Mouse (Mus musculus): ENCODE data around the gene Timm22.

Timm22 gene

DNA sequence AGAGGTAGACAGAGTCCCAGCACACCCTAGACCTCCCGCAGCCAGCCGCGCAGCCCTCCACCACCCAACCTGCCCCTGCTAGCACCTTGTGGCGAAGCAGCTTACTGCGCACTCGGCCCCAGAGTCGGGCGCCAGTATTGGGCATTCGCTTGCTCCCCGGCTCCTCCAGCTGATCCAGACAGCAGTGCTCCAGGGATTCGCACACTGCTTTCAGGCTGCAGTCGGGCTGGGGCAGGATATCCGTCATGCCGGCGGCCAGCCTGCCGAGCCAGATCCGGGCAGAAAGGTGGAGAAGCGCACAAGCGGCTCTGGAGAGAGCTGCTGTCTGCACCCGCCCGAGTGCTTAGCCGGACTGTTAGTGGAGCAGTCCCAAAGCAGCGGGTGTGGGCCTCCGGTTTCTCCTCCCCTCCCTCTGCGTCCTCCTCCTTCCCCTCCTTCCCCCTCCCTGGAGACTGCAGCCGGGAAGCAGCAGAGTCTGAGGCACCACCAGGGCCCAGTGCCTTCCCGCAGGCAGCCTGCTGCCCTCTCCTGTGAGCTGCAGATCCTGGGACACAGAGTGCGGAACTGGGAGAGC, 30.2 kb downstream of the Timm22 start:
- DNase-seq: peak; percentile 50

DNA sequence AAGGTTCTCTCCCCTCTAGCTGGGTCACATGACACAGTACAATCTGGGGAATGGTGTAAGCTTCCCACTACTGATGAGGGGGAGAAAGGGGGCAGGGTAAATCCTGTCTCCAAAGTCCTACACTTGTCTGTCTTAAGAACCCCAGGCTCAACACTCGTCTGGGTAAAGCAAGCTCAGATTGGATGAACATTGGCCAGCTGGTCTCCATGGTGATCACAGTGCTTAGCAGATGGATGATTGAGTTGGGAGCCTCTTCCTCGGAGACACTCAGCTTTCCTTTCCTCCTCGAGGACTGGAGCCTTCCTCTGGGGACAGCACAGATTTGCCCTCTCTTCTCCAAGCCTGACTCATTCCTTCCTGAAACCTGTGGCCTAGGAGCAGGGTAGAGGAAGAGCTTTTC, 32.9 kb downstream of the Timm22 start:
- no peak for DNase-seq

DNA sequence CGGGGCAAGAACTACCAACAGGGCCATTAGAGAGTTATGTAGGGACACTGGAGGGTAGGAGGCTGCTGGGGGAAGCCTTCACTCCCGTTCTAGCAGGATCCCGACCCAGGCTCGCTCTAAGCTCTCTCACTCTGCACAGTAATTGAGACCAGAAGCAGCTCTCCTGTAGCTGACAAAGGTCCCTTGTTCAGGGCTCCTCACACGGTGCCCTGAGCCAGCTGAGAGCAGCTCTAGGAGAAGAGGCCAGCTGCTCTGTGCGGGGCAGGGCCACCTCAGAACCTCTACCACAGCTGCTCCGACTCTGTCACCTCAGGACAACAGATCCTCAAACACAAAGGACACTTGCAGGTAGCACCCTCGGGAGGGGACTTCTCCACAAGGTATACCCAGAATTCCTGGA, 38.7 kb downstream of the Timm22 start:
- DNase-seq: no peak

DNA sequence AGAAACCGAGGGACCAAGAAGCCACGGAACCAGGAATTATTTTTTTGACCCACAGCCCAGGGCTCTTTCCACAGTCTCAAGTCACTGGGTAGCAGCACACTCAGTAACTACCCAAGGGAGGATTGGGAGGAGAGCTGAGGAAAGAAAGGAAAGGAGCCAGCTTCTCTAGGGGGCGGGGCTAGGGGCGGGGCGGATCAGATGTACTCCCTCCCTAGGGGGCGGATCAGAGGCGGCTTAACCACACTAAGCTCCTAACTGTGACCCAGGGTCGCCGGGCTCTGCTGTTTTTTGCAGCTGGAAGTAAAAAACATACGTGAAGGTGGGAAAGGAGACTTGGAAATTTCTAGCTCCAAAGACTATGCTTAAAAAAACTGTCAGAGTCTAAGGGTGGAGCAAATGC, 39.5 kb downstream of the Timm22 start:
- peak; percentile 68 for DNase-seq

DNA sequence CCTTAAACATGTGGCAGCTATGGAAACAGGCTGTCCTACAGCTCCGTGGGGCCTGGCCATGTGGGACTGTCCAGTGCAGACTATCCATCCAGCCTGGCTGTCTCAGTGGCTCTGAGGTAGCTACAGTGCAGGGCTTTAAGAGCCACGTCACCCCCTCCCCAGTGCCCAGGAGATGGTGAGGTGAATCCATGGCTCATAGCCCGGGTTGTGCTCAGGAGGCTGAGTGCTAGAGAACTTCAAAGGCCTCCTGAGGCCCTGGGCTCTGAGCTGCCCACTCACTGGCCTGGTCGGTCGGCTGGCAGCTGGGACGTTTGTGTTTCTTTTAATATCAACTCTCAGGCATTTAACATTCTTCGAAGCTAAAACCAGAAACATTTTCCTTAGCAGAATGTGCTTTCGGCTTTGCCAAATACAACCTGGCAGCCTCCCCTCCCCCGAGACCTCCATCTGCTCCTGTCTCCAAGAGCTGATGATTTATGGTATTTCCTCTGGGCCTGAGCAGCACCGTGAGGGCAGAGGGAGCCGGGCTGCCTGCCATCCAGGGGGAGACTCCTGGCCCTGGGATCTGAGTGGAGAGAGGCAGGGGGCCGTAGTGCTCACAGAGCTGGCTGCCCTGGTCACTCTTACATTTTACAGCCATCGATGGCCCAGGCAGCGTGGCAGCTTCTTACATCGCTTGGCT, 42.9 kb downstream of the Timm22 start:
- peak; percentile 28 for DNase-seq

DNA sequence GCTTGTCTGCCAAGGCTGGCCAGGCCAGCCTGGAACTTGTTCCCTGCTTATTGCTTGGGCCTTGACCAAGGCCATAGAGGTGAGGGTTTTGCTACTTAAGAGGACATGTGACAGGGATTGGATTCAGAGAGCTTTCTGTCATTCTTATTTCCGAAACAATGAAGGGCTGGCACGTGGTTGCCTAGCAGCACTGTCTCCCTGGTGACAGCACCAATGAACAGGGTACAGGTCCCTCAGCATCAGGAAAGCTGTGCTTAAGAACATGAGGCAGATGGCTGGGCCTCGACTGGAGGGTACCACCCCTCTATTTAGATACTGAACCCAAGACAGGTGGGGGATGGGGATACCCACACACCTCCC, 43.4 kb downstream of the Timm22 start:
- DNase-seq: no peak

DNA sequence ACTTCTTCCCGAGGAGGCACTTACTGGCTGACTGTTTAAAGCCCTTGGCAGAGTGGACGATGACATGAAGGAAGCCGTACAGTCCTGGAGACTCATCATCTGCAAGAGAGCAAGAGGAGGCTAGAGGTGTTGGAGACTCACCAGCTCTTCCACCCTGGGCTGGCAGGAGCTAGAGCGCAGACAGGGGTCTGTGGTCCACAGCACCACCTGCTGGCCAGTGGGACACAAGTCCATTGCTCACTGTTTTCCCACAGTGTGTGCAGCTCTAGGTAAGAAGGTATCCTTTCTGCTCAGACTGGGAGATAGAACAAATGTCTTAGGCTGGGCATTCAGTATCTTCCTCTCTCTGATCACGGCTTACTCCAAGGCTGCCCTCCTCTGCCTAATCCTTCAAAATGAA, 47.7 kb downstream of the Timm22 start:
- DNase-seq: peak; percentile 68

DNA sequence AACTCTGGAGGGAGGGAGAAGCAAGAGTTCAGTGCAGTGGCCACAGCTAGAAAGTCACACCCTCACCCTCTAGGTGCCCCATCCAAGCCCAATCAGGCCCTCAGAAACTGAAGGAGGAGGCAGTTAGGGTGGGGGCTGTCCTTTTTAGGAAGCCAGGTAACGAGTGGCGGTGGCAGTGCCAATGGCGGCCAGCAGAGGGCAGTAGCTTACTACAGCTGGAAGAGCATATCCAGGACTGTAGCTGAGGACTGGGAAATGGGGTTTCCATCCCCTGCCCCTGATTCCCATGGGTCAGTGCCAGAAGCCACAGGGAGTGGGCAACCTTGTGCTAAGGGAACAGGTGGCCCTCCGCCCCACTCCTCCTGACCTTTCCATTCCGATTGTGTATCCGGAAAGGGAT, 49.5 kb downstream of the Timm22 start:
- peak; percentile 83 for DNase-seq

DNA sequence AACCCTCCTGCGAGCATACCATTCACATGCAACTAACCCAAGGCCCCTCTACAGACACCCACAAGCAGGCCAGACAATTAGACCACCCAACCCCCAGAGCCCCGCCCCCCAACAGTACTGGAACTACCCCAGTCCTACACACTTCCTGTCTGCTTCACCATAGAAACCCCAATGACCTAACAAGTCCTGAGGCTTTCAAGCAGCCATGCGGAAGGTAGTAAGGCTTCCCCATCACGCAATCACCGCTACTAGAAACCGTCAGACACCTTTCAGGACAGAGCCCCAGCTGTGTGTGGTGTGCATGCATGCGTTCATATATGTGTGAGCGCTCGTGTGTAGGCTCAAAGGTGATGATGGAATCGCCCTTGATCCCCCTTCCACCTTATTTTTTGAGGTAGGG, 50.1 kb downstream of the Timm22 start:
- DNase-seq: no peak

DNA sequence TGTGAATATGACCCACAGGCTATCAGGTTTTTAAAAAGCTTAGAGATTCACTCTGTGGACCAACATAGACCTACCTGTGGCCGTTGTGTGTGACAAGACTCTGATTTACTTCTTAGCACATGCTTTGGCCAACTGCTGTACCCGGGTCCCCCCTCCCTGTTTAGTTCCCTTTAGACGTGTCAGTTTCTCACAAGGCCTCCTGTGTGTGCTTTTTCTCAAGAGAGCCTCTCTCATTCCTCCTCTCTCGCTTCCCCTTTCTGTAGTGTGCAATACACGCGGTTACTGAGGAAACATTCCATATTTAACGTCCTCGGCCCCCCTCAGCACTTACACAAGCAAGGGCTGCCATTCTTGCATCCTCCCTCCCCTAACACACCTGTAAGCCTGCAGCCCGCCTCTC, 52.0 kb downstream of the Timm22 start:
- no peak for DNase-seq

DNA sequence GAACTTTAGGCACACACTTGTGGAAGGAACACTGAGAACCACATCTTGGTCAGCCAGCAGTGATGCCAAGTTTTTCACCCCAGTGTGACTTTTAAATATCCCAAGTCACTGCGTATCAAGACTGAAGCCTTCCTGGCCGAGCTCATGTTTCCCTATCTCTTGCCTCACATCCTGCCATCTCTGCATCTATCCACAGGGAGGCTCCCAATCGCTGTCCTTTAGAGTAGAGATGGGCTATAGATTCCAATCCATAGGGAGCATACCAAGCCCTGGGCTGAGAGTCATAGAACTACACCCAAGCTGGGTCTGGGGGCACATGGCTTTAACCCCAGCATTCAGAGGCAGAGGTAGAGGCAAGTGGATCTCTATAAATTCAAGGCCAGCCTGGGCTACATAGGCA, 52.7 kb downstream of the Timm22 start:
- DNase-seq: no peak

DNA sequence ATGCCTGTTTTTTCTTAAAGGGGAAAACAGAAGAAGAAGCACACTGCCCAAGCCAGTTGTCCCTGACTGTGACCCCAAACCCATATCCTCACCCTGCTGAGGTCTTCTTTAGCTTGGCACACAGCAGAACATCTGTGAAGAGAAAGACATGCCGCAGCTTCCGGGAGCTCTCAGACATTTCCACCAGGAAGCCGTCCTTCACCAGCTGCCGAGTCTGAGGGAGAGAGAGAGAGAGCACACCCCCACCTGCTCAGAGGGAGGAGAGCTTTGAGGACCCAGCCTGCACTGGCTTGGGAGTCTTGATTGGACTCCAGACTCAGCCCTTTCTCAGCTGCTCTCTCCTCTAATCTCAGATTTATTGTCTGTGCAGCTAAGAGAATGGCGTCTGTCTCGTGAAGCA, 54.4 kb downstream of the Timm22 start:
- DNase-seq: no peak

DNA sequence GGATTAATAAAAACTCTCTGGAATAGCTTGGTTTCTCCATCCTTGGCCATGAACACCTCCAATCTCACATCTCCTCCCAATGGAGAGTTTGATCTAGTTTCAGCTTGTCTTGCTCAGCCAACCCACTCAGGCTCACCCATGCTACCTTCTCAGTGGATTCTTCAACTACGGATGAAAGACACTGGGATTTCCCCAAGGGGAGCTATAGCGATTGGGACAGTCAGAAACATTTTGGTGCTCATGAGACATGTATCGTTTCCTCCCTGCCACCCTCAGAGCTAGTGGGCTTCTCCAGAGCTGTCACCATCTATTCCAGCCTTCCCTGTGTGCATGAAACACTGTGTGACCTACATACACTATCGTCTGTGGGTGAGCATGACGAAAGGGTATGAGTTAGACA, 54.9 kb downstream of the Timm22 start:
- no peak for DNase-seq

DNA sequence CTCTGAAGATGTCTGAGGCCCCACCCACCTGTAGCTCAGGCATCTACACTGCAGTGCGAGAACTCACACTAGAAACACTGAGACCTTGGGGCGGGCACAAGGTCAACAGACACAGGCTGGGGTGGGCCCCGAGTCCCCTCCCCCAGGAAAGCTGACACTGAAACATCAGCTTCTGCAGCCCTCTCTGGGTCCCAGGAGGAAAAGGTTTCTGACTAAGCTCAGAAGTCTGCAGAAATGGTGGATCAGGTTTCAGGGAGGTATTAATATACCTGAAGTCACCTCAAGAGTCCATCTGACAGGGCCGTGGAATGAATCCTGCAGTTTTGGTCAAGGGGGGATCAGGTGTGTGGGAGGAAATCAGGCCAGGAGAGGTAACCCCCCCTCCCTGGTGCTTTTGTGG, 59.1 kb downstream of the Timm22 start:
- DNase-seq: no peak
